ENCODE assay signal across 15 mouse cellular contexts in genomic region chr4:110323912-110324311, GRCm38 (mm10). TPM values are rescaled to one million over a fixed set of nuclear protein-coding genes. Genes with fewer than 3 reads are reported as not detected.
DNase-seq lines count a peak whose midpoint lies in the region; ATAC-seq and TF ChIP-seq lines count a peak whose summit lies in the region.
"Had no signal": no experiment of that assay in that cellular context is flagged by ENCODE, and none has a peak within 500 bp of the region (broad histone marks: within the 10 kb centered on the region; RNA-seq: fewer than 3 reads in every experiment).

No protein-coding gene starts in this region.

- TF ChIP-seq POLR2A in kidney, adult 2 months (IDR thresholded peaks at IDR 0.05; ENCODE audit: low read depth, low read length): no peak

- TF ChIP-seq CTCF in kidney, adult 2 months (conservative IDR thresholded peaks at IDR 0.05; ENCODE audit: insufficient read depth, insufficient read length, low read depth, low read length): no peak
- TF ChIP-seq CTCF in midbrain, postnatal 0 days (IDR thresholded peaks at IDR 0.05): peak; percentile 17

- no peak overlapping the region for H3K27ac ChIP-seq in kidney, adult 2 months (ENCODE audit: insufficient read depth, low read depth, low read length)
- no peak overlapping the region for H3K27ac ChIP-seq in midbrain, postnatal 0 days (ENCODE audit: low read depth, low read length)
- no peak overlapping the region for H3K27ac ChIP-seq in midbrain, embryonic 11.5 days (ENCODE audit: low read depth, low read length)
- H3K27ac ChIP-seq in forebrain, embryonic 10.5 days: no peak overlapping the region
- H3K27ac ChIP-seq: gastrocnemius, adult 2 months; heart, embryonic 15.5 days; hindbrain, postnatal 0 days; liver, embryonic 14.5 days; stomach, embryonic 15.5 days had no signal

- no peak overlapping the region for H3K4me3 ChIP-seq in kidney, adult 2 months (ENCODE audit: insufficient read depth, low read depth, low read length)
- no peak overlapping the region for H3K4me3 ChIP-seq in midbrain, postnatal 0 days (ENCODE audit: low read depth, low read length)
- H3K4me3 ChIP-seq in midbrain, embryonic 11.5 days (ENCODE audit: low read depth, low read length): no peak overlapping the region
- H3K4me3 ChIP-seq in forebrain, embryonic 10.5 days: no peak overlapping the region
- H3K4me3 ChIP-seq: gastrocnemius, adult 2 months; heart, embryonic 15.5 days; stomach, embryonic 15.5 days had no signal

- no peak overlapping the region for H3K4me2 ChIP-seq in midbrain, postnatal 0 days (ENCODE audit: low read depth, low read length, poor library complexity, severe bottlenecking)
- no peak overlapping the region for H3K4me2 ChIP-seq in midbrain, embryonic 11.5 days
- H3K4me2 ChIP-seq: heart, embryonic 15.5 days; stomach, embryonic 15.5 days had no signal

- H3K9me3 ChIP-seq in midbrain, postnatal 0 days (ENCODE audit: low read length): no peaks in the 10 kb centered on the region
- H3K9me3 ChIP-seq in midbrain, embryonic 11.5 days (ENCODE audit: control insufficient read depth, low read length): no peaks in the 10 kb centered on the region
- H3K9me3 ChIP-seq in forebrain, embryonic 10.5 days: no peaks in the 10 kb centered on the region
- H3K9me3 ChIP-seq: heart, embryonic 15.5 days; stomach, embryonic 15.5 days had no signal

- no peak for ATAC-seq in midbrain, postnatal 0 days (ENCODE audit: low FRiP score)
- ATAC-seq in midbrain, embryonic 11.5 days (ENCODE audit: low FRiP score): no peak
- ATAC-seq: hindbrain, postnatal 0 days had no signal

- no peaks in the 10 kb centered on the region; the same call in 1 of the 2 replicates for H3K27me3 ChIP-seq in kidney, adult 2 months (replicated peaks; ENCODE audit: control insufficient read depth, insufficient read depth, low read length)
- no peaks in the 10 kb centered on the region for H3K27me3 ChIP-seq in midbrain, postnatal 0 days (ENCODE audit: insufficient read depth, low read length)
- no peaks in the 10 kb centered on the region for H3K27me3 ChIP-seq in midbrain, embryonic 11.5 days (ENCODE audit: control insufficient read depth, insufficient read depth, low read length)
- H3K27me3 ChIP-seq in forebrain, embryonic 10.5 days (ENCODE audit: poor library complexity, severe bottlenecking): no peaks in the 10 kb centered on the region
- H3K27me3 ChIP-seq: heart, embryonic 15.5 days; stomach, embryonic 15.5 days had no signal

- no peaks in the 10 kb centered on the region for H3K36me3 ChIP-seq in kidney, adult 2 months (ENCODE audit: control insufficient read depth, insufficient read depth, low read length)
- H3K36me3 ChIP-seq in midbrain, postnatal 0 days (ENCODE audit: insufficient read depth, low read length): no peaks in the 10 kb centered on the region
- H3K36me3 ChIP-seq in midbrain, embryonic 11.5 days (ENCODE audit: control insufficient read depth, insufficient read depth, low read length): no peaks in the 10 kb centered on the region
- H3K36me3 ChIP-seq in forebrain, embryonic 10.5 days (replicated peaks): no peaks in the 10 kb centered on the region
- H3K36me3 ChIP-seq: heart, embryonic 15.5 days; stomach, embryonic 15.5 days had no signal

- H3K9ac ChIP-seq in midbrain, postnatal 0 days (replicated peaks; ENCODE audit: low read length, poor library complexity, severe bottlenecking): no peak overlapping the region
- no peak overlapping the region for H3K9ac ChIP-seq in midbrain, embryonic 11.5 days (ENCODE audit: low read length)
- H3K9ac ChIP-seq: heart, embryonic 15.5 days; liver, embryonic 14.5 days; stomach, embryonic 15.5 days had no signal

- peak; percentile 2 for DNase-seq in kidney, adult 2 months
- DNase-seq in kidney, postnatal 4 days: no peak
- no peak for DNase-seq in midbrain, postnatal 0 days (ENCODE audit: low spot score)
- DNase-seq in midbrain, embryonic 11.5 days (ENCODE audit: low spot score, missing footprints): no peak
- peak; percentile 45 for DNase-seq in embryo, embryonic 10.5 days (ENCODE audit: low spot score)
- peak; percentile 8 to 24 for DNase-seq in right cerebral cortex, postnatal 36 days (ENCODE audit: low spot score in 2 of 2)
- DNase-seq in forebrain, embryonic 10.5 days (ENCODE audit: extremely low spot score, low spot score): no peak
- DNase-seq: adrenal gland, adult 2 months; cerebellum, adult 11-12 months; gastrocnemius, adult 2 months had no signal

- no peaks in the 10 kb centered on the region for H3K4me1 ChIP-seq in kidney, adult 2 months (ENCODE audit: control insufficient read depth, insufficient read depth, low read length)
- no peaks in the 10 kb centered on the region for H3K4me1 ChIP-seq in midbrain, postnatal 0 days (ENCODE audit: insufficient read depth, low read length)
- H3K4me1 ChIP-seq in midbrain, embryonic 11.5 days (ENCODE audit: control insufficient read depth, insufficient read depth, low read length): peaks cover 5% of the 10 kb centered on the region; the same call in 1 of the 2 replicates
- H3K4me1 ChIP-seq in forebrain, embryonic 10.5 days: no peaks in the 10 kb centered on the region
- H3K4me1 ChIP-seq: stomach, embryonic 15.5 days had no signal

- 46% methylated on average over 3 of the region's 3 CpGs for WGBS in kidney, adult 2 months
- 62% methylated on average over 3 of the region's 3 CpGs for WGBS in midbrain, postnatal 0 days
- WGBS in midbrain, embryonic 11.5 days: 54% methylated on average over 3 of the region's 3 CpGs
- WGBS in forebrain, embryonic 10.5 days: 50% methylated on average over 3 of the region's 3 CpGs

RNA-seq across cellular contexts. Expression of gene Elavl4, which starts 27.8 kb away (rescaled TPM):
- polyA plus RNA-seq in kidney, adult 2 months (2012; rRNA removed): 0.04 and 0.30 TPM in 2 replicates
- total RNA-seq in midbrain, postnatal 0 days (2014; rRNA removed): 119 and 149 TPM in 2 replicates
- polyA plus RNA-seq in midbrain, postnatal 0 days (2015; fragmentation: Nextera tagmentation; extraction: Ambion mirVana): 259 and 267 TPM in 2 replicates
- polyA plus RNA-seq in midbrain, embryonic 11.5 days (2014; fragmentation: Nextera tagmentation; extraction: Ambion mirVana): 240 and 250 TPM in 2 replicates
- 47.6 and 59.6 TPM in 2 replicates for polyA plus RNA-seq in forebrain, embryonic 10.5 days (2016; fragmentation: Nextera tagmentation; extraction: Ambion mirVana)
- total RNA-seq: gastrocnemius, adult 2 months; megakaryocyte, adult 5-6 weeks had no signal

Comparison
In these comparisons a context has a peak if more than half of its experiments do, and no peak if none do; other contexts are left out.
1. DNase-seq: peak in kidney, adult 2 months (single experiment), embryo, embryonic 10.5 days (single experiment) and right cerebral cortex, postnatal 36 days (2 of 2); none in kidney, postnatal 4 days (0 of 2), midbrain, postnatal 0 days (single experiment), midbrain, embryonic 11.5 days (single experiment) and forebrain, embryonic 10.5 days (single experiment).
2. RNA of gene Elavl4, which starts 27.8 kb away (polyA plus RNA-seq): 259 to 267 TPM in midbrain, postnatal 0 days, 240 to 250 TPM in midbrain, embryonic 11.5 days and 47.6 to 59.6 TPM in forebrain, embryonic 10.5 days; 0.04 to 0.30 TPM in kidney, adult 2 months; every median in the first group is over 10 times any median in the second.